Mouse (Mus musculus): ENCODE measurements around the gene Chtop.

DNA sequence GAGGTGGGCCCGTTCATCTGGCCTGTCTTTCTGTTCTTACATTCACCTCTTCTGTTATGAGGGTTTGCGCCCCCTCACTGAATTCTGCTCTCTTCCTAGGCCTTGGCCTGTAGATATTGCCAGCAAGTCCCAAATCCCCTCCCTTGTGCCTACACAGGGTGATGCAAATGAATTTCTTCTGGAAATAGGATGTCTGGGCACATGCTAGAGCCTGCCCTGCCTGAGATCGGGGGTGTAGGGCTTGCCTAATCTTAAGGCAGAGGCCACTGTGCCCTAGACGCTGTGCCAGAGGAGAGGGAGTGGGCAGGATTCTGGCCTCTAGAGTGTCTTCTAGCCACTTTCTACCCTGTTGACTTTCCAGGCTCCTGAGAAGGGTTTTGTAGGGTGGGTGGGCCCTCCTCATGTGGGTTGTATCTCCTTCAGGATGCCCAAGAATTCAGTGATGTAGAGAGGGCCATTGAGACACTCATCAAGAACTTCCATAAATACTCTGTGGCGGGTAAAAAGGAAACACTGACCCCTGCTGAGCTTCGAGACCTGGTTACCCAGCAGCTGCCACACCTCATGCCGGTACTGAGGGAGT lies 18.1 kb upstream of the Chtop start:
- TF ChIP-seq CTCF (IDR thresholded peaks at IDR 0.05; ENCODE audit: borderline replicate concordance, insufficient read depth, low read depth, low read length) (no peak), POLR2A (IDR thresholded peaks at IDR 0.05; ENCODE audit: borderline replicate concordance, insufficient read depth, low read length) (no peak)

Data from cerebellum, adult 2 months (tissue).